Mouse (Mus musculus) kidney, embryonic 14.5 days (tissue): ENCODE results near the gene H2al1m. TPM values are rescaled to one million over a fixed set of nuclear protein-coding genes. Genes with fewer than 3 reads are reported as not detected.
"Not testable (repeated sequence)": the region's sequence is repeated elsewhere in the genome, so short reads cannot be mapped to it uniquely, and the experiment has no call there.

ENCODE experiments used
- ATAC-seq: fragments of 200-750 bp; cut with Nextera tagmentation; 2 replicates; pipeline ENCODE4 v1.8.0; 2017; ENCODE audit warnings: moderate number of reproducible peaks, mild to moderate bottlenecking, moderate TSS enrichment, moderate library complexity; ENCODE audit not compliant: low FRiP score, low TSS enrichment
- H3K27ac ChIP-seq: fragments of 300-500 bp; sonication (generic); 2 replicates; pipeline ENCODE4 v1.5.1; 2014; ENCODE audit warnings: low read depth, mild to moderate bottlenecking, low read length, moderate library complexity, mixed read lengths
- H3K27me3 ChIP-seq: fragments of 300-500 bp; sonication (generic); 2 replicates; pipeline ENCODE4 v1.6.1; 2014; ENCODE audit warnings: mild to moderate bottlenecking, low read length; ENCODE audit not compliant: control insufficient read depth, insufficient read depth
- H3K36me3 ChIP-seq: fragments of 300-500 bp; sonication (generic); 2 replicates; pipeline ENCODE4 v1.6.1; 2014; ENCODE audit warnings: low read length, mixed read lengths; ENCODE audit not compliant: control insufficient read depth, insufficient read depth
- H3K4me1 ChIP-seq: fragments of 300-500 bp; sonication (generic); 2 replicates; pipeline ENCODE4 v1.6.1; 2014; ENCODE audit warnings: low read length, mixed read lengths; ENCODE audit not compliant: control insufficient read depth, insufficient read depth
- H3K4me2 ChIP-seq: fragments of 300-500 bp; sonication (generic); replicated peaks from 2 replicates; pipeline ENCODE4 v1.6.1; 2014; ENCODE audit warnings: low read depth, mild to moderate bottlenecking, low read length
- H3K4me3 ChIP-seq: fragments of 300-500 bp; sonication (generic); 2 replicates; pipeline ENCODE4 v1.5.1; 2014; ENCODE audit warnings: mild to moderate bottlenecking, low read length
- H3K9ac ChIP-seq: fragments of 300-500 bp; sonication (generic); 2 replicates; pipeline ENCODE4 v1.6.1; 2014; ENCODE audit warnings: low read depth, mild to moderate bottlenecking, low read length, moderate library complexity
- H3K9me3 ChIP-seq: fragments of 300-500 bp; sonication (generic); 2 replicates; pipeline ENCODE4 v1.6.1; 2016; ENCODE audit warnings: low read length; ENCODE audit not compliant: control insufficient read depth
- WGBS: fragments of 180-500 bp; shearing (Covaris S2); extraction: QIAGEN DNeasy Blood & Tissue Kit; methylation state at CpG from one replicate; pipeline ENCODE4 v1.1.7; 2014; 5-methylcytosine and 5-hydroxymethylcytosine counted together
- polyA plus RNA-seq: library from polyadenylated mRNA; unstranded; fragments of >200 nt; fragmentation: Nextera tagmentation; extraction: Ambion mirVana; gene quantifications from 2 replicates; pipeline ENCODE4 v1.2.1, GENCODE M21; 2014

The H2al1m gene
- polyA plus RNA-seq, 1 experiment from 2014 or later, result not detected

DNA sequence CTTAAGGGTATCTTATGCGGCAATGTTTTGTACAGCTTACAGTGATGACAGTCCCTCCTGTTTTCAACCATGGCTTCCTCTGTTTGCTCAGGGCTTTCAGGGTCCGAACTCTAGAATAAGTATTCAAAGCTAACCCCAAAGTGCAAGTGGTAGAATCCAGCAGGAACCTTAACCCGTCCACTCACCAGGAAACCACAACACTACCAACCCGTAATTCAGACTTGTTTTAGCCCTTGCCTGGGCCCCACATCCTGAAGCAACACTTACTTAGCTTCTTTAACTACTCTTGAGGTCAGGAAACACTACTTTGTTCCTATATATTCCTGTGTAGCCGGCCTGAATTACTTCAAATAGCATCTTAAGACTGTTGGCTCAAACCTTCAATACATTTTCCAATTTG is 19.2 kb downstream of the H2al1m start:
- 83% methylated on average over 5 of the region's 5 CpGs for WGBS
- Histone ChIP-seq H3K27ac (no peak overlapping the region), H3K9me3 (no peaks in the 10 kb centered on the region), H3K4me3 (no peak overlapping the region), H3K36me3 (no peaks in the 10 kb centered on the region), H3K4me1 (no peaks in the 10 kb centered on the region), H3K9ac (no peak overlapping the region), H3K27me3 (no peaks in the 10 kb centered on the region), H3K4me2 (no peak overlapping the region)
- ATAC-seq, result no peak

DNA sequence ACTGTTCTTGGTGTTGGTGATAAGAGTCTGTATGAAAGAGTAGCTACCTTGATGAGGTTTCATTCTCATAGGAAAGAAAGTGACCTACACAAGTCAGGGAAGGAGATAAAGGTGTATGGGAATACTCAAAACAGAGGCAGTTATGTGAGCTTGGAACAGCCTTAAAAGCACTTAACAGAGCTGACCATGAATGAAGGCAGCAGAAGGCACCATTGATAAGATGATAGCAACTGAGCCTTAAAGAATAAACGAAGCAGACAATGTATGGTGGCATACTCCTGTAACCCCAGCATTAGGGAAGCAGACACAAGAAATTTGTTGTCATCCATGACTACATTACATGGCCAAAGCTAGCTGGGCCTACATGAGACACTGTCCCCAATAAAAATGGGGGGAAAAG is 19.9 kb downstream of the H2al1m start:
- WGBS, result 80% methylated on average over 1 of the region's 1 CpGs
- Histone ChIP-seq H3K27ac (no peak overlapping the region), H3K4me1 (no peaks in the 10 kb centered on the region), H3K36me3 (no peaks in the 10 kb centered on the region), H3K4me3 (no peak overlapping the region), H3K9ac (no peak overlapping the region), H3K27me3 (no peaks in the 10 kb centered on the region), H3K9me3 (no peaks in the 10 kb centered on the region), H3K4me2 (no peak overlapping the region)
- ATAC-seq, result no peak

DNA sequence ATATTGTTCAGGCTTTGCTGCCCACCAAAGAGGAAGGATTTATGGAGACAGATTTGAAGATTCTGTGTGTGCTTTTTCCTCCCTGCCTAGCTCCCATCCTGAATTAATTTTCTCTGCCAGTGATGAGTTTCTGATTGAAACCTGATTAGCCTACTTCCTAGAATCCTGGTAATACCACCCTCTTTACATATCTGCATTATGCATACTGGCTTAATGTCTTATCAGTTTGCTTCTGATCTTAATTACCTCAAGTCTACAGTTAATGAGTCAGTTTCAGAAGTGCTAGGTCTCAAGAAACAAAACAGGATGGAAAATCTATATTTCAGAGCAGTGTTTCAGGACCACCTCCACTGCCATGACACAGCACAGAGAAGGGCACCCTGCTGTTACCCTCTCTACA is 32.9 kb downstream of the H2al1m start:
- H3K9ac ChIP-seq, H3K9me3 ChIP-seq, H3K4me2 ChIP-seq, ATAC-seq, H3K36me3 ChIP-seq, H3K27me3 ChIP-seq, H3K27ac ChIP-seq, H3K4me1 ChIP-seq, H3K4me3 ChIP-seq: not testable (repeated sequence)

DNA sequence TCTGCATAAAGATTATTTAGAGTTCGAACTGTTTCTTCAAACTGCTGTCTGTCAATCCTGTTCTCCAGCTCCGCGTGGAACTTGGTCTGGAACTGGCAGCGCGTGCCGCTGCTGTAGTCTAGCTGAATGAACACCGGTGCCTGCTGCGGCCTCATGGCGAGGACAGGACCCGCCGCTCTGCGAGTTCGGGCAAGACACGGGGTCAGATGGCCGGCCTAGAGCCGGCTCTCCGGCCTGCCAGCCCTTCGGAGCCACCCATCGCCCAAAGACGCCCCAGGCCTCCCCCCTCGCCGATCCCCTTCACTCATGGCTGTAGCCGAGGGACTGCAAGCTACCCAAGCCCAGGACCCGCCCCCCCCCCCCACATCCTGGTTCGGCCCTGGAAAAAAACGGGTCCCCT is 44.4 kb downstream of the H2al1m start:
- H3K4me3 ChIP-seq, result not testable (repeated sequence)
- WGBS, result 92% methylated on average over 26 of the region's 26 CpGs
- ATAC-seq, result peak; percentile 32; the same call in 1 of the 2 replicates

DNA sequence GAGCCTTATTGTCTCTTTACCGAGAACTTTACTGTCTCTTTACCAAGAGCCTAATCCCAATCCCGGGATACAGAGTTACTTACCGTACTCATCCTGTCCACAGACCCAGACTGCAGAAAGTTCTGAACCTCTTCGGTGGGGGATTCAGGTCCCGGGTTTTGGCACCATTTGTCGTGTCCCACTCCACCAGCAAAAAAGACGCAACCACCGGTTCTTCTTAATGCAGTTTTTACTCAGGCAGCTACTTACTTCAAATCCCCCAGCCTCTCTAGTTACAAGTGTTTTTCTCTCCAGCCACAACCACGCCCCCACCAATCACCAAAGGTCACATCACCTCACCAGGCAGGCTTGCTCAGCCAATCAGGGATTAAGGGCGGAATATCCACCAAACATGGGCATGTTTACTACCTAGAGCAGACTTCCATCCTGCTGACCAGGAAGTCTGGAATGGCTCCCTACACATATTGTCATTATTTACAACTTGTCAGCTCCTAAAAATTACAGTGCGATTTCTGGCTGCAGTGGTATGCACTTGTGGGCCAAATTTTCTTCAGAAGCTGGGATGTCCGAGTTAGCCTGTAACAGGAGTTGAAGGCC is 48.9 kb downstream of the H2al1m start:
- H3K36me3 ChIP-seq, H3K9me3 ChIP-seq, H3K9ac ChIP-seq, H3K27me3 ChIP-seq, H3K4me3 ChIP-seq, ATAC-seq, H3K27ac ChIP-seq, H3K4me2 ChIP-seq, H3K4me1 ChIP-seq: not testable (repeated sequence)
- WGBS, result 89% methylated on average over 12 of the region's 12 CpGs

More for the DNA sequence above, 44.4 kb downstream of the H2al1m start:
- not testable (repeated sequence) for H3K36me3 ChIP-seq, H3K4me2 ChIP-seq, H3K9me3 ChIP-seq, H3K9ac ChIP-seq, H3K27me3 ChIP-seq, H3K4me1 ChIP-seq, H3K27ac ChIP-seq

DNA sequence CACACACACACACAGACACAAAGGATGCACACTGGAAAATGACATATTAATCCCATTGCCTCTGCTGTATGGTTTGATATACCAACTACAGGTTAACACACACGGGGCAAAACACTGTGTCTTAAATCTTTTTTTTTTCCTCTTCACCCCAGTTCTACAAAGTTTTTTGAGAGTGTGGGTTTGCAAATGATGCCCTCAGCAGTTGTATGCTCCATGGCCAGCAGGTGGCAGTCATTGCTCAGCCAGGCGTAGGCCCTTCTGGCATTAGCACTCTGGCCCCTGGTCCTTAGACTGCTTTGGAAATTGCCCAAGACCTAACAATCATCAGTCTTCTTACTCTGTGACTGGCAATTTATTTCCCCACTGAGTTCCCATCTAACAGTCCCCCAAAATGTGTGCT is 49.5 kb downstream of the H2al1m start:
- not testable (repeated sequence) for H3K27me3 ChIP-seq, H3K9me3 ChIP-seq, H3K9ac ChIP-seq, ATAC-seq, H3K27ac ChIP-seq, H3K36me3 ChIP-seq, H3K4me3 ChIP-seq, H3K4me2 ChIP-seq, H3K4me1 ChIP-seq
- WGBS, result 62% methylated on average over 2 of the region's 2 CpGs

Other genes starting within 250 kb of the H2al1m start
- not detected in 2 replicates for gene Fthl17f, start 220.7 kb upstream of the H2al1m start, polyA plus RNA-seq
- gene 4930402K13Rik, start 179.2 kb upstream of the H2al1m start, polyA plus RNA-seq, result not detected in 2 replicates
- gene Lancl3, start 83.9 kb upstream of the H2al1m start, polyA plus RNA-seq, result 0.59 and 0.77 TPM in 2 replicates
- gene Gm14862, start 26.9 kb upstream of the H2al1m start, polyA plus RNA-seq, result not detected in 2 replicates
- gene Xk, start 11.0 kb upstream of the H2al1m start, polyA plus RNA-seq, result 1.1 and 2.0 TPM in 2 replicates
- gene H2al1k, start 66.9 kb downstream of the H2al1m start, polyA plus RNA-seq, result not detected in 2 replicates
- 1.7 and 3.1 TPM in 2 replicates for gene Cybb, start 204.0 kb downstream of the H2al1m start, polyA plus RNA-seq